Mouse (Mus musculus) megakaryocyte, adult 5-6 weeks (primary cell): ENCODE results near the gene Pagr1a. TPM values are rescaled to one million over a fixed set of nuclear protein-coding genes. Genes with fewer than 3 reads are reported as not detected.

Source experiments
- ATAC-seq: 2 replicates; pipeline ENCODE4 v1.8.0; 2016; ENCODE audit warnings: mild to moderate bottlenecking, inconsistent platforms; ENCODE audit not compliant: poor library complexity, severe bottlenecking
- total RNA-seq, 2 experiments: library from RNA; stranded (forward) in 1 of 2; stranded (reverse) in 1 of 2; fragments of 153-499, 151-499 nt in 1 of 2; fragments of 221-1000, 200-1000 nt in 1 of 2; gene quantifications; 2 replicates each; pipeline versions ENCODE4 v1.2.3 to v1.2.4; 2015 to 2017

The Pagr1a gene
- total RNA-seq, 2 experiments from 2014 or later = 40.7 to 67.0 TPM

DNA sequence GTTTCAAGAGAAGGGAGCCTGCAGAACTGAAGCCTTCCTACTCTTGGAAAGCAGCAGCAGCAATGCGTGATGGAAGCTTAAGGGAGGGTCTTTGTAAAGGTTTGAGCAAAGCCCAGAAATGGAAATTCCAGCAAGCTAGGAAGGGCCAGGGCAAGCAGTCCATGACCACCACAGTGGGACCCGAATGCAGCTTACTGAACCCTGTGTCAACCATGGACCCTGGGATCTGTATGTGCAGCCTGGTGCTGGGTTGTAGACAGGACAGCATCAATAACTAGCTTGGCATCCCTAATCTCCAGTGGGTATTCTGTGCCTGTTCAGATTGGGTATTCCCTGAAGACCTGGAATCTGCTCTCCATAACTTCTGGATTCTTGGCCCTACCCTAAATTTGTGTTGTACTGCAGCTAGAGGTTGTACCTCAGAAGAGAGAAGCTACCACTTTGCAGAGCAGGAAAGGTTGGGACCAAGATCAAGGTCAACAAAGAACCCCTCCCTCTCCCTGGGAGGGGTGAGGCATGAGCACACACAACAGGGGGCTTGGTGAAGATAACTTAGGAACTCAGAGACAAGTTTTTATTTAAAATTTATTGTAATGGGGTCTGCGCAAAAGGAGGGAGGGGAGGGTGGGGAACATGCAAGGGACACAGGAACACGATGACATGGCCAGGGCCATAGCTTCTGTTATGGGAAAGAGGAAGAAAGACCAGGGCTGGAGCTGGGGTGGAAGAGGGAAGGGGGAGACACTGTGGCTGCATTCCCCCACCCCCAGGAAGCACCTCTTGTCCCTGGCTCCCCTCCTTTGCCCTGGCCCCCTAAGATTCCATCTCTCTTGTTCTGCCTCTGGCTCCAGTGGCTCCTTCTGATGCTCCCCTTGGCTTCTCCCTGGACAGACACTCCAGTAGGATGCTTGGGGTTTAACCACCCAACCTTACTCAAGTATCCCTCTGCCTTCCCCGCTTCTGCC is 4.7 kb upstream of the Pagr1a start:
- ATAC-seq = no peak

DNA sequence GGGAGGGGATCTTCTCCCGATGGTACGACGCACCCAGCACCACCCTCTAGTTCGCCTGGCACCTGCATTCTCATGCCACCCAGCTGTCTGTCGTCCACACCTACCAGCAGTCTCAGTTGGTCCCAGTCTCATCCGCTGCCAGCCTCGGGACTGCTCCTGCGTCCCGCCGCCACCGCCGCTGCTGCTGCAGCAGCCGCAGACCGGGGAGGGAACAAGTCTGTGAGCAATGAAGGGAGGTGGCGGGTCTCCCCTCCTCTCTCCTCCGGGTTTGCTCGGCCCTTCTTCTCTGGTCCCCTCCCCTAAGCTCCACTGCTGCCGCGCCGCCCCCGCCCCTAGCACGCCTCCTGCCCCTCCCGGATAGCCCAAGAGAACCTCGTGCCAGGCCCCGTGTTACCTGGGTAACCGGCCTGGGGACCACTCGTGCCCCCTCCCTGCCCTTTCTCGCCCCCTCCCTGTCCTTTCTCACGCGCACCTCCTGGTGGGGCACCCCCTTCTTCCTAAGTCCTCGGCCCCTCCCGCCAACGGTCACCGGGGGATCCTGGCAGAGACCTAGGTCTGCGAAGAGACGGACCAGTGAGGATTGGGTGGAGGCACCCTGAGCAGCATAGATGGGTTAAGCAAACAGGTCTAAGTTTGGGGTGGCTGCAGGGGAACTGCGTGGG is 3.9 kb upstream of the Pagr1a start, which contains the start of the genes Gm42742 and Prrt2:
TSS of gene Gm42742 (minus strand) at position 197 of the 662 bp plus-strand sequence.
TSS of gene Prrt2 (minus strand) at position 311 of the 662 bp plus-strand sequence.
- no peak for ATAC-seq

DNA sequence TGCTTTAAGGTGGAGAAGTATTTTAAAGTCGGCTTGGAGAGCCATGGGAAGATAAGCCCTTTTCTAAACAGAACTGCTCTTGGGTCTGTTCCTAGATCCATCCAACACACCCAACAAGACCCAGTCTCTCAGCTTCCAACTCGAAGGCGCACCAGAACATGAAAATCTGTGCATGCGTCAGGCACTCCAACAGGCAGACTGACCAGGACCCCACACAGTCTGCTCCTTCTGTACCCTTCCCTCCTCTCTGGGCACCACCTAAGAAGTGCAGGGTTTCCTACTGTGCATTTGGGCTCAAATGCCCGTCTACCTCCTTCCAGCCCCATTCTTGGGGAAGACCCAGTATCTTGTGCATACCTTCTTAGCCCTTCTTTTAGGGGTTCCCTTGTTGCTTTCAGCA is 3.3 kb upstream of the Pagr1a start:
- no peak for ATAC-seq

DNA sequence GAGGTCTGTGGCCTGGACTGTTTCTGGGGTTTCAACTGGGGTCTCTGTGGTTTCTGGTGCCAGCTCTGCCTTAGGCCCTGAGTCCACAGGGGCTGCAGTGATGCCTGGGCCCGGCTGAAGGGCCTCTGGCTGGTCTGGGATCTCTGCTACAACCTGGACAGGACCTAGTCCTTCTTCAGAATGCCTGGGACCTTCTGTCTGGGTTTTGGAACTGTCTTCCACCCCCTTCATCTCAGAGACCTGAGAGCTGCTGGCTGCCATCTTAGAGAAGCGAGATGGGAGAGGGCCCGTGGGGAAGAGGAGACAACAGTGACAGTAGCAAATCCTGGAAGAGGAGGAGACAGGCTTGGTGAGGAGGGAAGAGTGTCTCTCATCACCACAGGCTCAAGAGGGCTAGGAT is 2.9 kb upstream of the Pagr1a start:
- ATAC-seq = no peak

DNA sequence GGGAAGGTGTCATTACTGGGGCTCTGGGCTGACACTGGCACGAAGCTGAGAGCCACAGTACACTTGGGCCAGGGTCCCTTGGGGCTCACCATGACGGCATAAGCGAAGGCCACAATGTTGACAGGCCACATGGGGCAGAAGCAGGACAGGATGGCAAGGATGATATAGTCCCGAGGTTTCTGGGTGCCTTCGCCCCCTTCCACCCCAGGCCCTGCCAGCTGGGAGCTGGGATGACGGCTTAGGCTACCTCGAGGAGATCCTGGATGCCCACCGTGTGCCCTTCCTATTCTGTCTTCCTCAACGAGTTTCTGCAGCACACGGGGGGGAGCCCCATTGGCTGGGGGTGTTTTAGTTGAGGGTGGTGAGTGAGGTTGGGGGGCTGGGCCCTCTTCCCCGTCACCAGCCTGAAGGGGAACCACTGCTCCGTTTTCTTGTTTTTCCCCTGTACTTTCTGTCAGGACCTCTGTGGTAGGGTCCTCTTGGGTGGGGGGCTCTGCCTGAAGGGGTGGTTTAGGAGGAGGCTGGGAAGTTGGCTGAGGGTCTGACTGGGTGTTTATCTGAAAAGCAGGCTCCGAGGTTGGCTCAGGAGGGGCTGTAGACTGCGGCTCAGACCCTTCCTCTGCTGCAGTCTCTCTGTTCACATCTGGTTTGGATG is 2.3 kb upstream of the Pagr1a start:
- ATAC-seq = no peak

DNA sequence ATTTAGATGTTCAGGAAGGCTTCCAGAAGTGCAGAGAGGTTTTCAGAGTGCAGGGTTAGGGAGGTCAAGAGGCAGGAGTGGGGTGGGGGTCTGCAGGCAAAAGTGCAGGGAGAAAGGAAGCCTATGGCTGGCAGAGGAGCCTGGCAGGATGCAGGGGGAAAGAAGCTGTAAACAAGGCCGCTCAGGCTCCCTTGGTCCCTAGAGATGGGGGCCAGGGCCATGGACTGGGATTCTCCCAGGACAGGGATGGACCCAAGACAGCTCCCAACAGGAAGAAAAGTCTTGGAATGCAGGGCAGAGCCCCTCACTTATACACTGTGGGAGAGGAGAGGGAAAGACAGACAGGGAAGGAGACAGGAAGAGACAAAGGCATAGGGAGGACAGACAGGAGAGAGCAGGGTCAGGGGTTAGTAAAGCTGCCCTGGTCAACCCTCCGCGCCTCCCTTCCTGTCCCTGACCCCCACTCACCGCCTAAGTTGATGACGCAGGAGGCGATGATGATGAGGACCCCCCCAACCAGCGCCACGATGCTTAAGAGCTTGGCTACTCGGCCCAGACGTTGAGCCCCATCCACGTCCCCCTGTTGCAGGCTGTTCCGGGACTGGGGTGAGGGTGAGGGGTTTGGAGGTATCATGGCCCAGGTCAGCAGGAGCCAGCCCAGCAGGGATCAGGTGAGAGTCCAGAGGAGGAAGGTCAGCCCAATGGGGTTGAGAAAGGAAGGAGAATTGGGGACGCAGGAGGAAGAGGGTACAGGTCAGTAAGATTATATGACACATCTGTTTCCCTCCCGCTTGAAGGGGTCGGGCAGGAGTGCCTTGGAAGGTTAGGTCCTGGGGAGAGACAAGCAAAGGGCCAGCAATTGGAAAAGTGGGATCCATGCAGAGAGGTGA is 1.5 kb upstream of the Pagr1a start:
- ATAC-seq = no peak

DNA sequence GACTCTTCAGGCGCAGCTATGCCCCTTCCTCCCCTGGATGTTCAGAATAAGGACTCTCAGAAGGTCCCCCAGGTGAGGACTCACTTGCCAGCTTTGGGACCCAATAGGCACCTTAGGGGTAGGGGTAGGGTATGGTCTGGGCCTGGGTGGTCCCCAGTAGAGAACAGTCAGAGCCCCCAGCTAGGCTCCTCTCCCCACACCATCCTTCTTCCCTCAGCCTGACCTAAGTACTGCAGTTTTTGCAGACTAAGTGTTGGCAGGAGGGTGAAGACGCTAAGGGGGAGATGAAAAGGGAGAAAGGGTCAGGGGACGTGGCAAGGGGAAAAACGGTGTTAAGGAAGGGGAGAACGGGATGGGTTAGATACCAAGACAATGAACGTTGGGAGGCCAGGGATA is 796 bp upstream of the Pagr1a start:
- ATAC-seq = no peak

DNA sequence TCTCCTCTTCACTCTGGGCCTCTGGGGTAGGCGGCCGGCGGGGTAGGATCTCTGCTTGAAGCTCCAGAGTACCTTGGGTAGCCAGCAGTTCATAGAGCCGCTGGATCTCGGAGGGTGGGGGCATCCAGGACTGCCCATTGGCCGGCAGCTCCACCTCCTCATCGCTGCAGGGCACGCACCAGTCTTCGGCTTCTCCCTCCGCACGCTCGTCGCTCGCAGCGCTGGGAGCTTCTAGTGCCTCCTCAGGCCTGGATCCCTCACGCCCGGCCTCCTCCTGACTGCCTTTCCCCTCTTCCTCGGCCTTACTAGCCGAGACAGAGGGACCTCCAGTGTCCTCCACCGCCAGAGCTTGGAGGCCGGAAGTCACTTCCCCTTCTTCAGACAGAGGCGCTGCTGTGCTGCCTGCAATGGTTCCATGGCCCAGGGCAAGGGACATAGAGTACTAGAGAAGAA is 640 bp downstream of the Pagr1a start:
- peak; percentile 58 for ATAC-seq

DNA sequence TGATC is 869 bp downstream of the Pagr1a start, which contains the start of gene Pagr1b:
TSS of gene Pagr1b (minus strand) at position 4 of the 5 bp plus-strand sequence.
- no peak for ATAC-seq

DNA sequence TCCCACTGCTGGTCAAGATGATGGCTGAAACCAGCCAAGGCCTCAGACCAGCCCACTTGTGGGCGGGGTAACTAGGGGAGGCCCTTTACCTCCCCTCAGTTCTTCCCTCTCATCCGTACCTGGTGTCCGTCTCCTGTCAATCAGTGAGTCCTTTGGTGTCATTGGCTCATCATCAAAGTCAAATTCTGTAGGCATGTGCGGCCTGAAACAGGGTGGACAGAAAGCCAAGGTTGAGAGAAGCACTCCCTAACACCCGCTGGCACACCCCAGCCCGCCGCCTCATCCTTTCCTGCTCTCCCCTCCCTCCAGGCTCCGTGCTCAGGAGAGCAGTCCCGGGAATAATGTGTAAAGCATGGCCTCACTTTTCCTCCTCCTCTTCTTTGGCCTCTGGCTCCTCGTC is 1.1 kb downstream of the Pagr1a start:
- ATAC-seq = peak; percentile 59

DNA sequence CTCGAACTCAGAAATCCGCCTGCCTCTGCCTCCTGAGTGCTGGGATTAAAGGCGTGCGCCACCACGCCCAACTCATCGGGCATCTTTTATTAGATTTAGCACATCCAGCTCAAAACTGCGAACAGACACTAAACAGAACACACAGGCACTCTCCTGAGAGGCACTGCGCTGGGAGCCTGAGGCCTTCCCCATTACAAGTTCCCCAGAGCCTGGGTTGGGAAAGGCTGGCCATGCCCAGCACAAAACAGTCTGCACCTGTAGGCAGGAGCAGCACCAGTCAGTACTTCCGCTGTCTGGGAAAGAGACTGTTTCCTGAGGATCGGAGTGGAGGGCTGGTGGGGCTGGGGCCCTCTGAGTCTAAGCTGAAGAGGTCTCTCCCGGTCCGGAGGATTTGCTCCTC is 2.2 kb downstream of the Pagr1a start:
- ATAC-seq = no peak

DNA sequence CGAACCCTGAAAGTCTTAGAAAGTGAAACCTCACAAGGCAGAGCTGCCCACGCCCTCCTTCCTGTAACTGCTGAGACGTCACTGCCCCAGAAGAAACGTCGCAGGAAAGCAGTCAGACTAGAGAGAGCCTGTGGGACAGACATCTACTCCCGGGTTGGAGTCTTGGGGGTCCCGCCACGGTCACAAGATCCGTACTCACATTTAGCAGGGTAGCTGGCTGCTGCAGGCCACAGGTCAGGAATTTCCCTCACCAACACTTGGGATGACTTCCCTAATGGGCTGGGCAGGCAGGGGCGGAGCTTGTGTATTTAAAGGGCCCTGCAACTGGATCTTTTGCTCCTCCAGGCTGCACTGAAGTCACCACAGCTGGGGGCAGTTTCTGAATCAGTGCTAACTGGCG is 2.8 kb downstream of the Pagr1a start, which contains the start of gene Mvp:
TSS of gene Mvp (minus strand) at position 302 of the 400 bp plus-strand sequence.
- peak; percentile 37 for ATAC-seq

DNA sequence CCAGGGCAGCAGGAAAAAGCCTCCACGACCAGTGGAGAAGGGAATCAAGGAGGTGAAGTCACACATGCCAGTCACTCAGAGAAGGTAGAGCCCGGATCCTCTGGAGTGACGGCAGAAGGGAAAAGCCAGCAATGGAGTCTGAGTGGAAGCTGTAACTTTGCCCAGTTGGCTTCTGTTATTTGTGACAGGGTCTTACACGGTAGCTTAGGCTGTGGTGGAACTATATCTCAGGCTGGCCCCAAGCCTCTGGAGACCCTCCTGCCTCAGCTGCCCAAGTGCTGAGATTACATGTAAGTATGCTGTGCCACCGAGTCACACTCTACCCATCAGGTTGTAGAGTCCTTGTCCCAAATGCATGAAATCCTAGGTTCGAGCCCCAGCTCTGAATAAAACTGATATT is 3.8 kb downstream of the Pagr1a start:
- no peak for ATAC-seq

DNA sequence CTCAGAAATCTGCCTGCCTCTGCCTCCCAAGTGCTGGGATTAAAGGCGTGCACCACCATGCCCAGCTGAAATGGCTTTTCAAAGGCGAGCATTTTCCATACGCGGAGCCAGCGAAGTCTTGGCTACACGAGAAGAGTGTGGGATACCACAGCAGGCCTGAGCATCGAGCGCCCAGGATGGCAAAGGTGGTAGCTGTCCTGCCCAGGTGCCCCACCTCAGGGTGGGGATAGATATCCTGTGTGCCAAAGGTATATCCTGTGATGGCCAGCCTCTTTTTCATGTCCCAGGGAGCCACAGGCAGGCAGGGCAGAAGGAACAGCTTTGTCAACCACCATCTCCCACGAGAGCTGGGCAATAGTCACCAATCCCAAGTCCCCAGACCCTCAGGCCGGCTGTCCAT is 4.3 kb downstream of the Pagr1a start:
- ATAC-seq = no peak

DNA sequence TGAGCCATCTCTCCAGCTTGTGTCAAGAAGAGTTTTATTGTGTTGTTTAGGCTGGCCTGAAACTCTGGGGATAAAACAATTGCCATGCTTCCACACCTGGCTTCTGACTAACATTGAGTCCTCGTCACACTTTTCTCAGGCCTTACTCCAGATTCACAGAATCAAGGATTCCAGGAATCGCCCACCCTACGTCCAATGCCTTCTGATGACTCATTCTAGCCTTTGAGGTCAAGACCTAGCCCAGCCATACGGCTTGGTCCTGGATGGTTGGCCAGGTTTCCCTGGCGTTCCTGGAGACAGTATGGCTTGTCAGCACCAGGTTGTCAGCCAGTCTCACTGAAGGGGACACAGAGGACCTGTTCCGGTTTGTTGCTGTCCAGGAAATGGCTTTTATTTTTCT is 4.8 kb downstream of the Pagr1a start:
- no peak for ATAC-seq

DNA sequence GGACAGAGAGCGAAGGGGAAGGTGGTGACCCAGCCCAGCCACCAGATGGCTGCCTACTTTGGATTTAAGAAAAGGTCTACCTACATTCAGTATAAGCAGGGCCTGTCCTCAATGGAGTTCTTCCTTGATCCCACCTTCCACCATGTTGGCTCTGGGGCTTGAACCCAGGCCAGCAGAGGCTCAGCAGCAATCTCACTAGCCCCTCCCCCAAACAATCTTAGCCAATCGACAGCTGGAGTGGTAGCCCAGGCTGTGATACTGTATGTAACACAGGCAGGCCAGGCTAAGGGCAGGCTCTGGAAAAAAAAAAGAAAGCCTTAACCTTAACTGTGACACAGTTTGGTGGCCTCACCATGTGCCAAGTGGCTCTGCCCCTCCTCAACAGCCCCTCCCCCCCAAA is 5.4 kb downstream of the Pagr1a start:
- no peak for ATAC-seq

DNA sequence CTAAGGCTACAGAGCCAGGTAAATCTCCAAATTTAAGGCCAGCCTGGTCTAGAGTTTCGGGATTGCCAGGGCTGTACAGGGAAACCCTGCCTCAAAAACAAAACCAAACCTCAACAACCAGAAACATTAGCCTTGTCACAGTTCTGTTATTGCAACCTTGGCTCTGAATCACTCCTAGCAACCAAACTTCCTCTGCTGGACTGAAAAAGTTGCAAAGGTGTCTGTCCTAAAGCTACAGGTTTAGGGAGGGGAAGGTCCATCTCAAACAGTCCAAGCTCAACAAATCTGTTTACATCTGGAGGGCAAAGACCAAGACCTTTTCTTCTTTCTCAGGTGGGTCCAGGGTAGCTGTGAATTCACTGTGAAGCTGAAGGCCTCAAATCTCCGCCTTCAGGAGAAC is 6.1 kb downstream of the Pagr1a start:
- ATAC-seq = no peak

DNA sequence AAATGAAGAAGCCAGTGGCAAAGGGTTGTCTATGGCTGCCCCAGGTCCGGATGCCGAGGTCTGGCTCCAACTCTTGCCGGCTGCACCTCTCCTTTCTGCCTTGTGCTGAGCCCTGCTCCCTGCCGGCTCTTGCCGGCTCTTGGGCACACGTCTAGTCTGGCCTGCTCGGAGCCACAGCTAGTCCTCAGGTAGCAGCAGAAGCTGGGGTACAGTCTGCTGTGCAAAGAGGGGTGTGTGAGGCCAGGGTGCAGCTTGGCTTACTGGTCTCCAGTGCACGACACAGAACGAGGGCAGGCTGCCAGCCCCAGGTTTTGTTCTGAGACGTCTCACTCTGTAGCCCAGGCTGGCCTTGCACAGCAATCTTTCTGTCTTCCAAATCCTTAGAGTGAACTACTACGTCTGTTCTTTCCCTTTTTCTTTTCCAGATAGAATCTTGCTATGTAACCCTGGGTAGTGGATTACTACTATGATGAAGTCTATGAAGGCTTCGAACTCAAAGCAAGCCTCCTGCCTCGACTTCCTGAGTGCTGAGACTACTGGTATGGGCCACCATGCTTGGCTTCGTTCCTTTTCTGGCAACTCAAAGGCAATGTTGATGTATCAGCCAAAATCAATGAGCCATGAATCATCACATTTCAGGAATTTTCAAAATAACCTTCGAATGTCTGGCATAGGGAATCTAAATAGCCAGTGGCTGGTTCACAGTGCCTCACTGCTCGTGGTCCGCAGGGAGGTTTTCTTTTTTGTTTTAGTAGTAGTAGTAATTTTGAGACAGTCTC is 7.7 kb downstream of the Pagr1a start:
- no peak for ATAC-seq

DNA sequence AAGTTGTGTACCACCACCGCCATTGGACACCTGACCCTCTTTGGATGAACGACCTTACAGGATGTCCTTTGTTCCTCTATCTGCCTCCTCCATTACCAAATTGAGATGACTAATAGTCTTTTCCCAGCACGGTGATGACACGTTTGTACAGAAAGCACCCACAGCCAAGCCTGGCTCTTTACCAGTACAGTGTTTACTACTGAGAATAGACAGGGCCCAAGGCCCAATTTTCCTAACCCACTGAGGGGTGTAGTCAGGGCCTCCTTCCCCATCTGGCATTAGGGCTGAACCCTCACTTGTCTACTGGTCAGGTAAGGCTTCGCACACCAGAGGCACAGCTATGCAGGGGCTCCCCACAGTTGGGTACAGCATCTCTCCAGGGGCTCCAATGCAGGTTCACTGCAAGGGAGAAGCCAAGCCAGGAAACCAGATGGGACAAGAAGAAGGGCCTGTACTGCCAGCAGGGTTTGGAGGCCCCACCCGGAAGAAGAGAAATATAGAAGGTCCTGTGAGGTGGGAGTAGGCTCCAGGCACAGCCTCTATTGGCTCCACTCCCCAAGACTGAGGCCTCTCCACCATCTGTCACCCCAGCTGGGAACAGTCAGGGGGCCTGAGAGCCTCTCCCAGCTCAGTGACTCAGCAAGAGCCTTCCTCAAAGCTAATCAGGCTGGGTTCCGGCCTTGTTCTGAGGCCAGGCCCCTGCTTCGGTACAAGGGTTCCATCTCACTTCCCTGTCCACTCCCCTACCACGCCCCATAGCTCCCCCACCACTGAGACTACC is 8.7 kb downstream of the Pagr1a start:
- peak; percentile 93 for ATAC-seq
